Comparison of ENCODE assay signal across 8 mouse cellular contexts in the genomic region with DNA sequence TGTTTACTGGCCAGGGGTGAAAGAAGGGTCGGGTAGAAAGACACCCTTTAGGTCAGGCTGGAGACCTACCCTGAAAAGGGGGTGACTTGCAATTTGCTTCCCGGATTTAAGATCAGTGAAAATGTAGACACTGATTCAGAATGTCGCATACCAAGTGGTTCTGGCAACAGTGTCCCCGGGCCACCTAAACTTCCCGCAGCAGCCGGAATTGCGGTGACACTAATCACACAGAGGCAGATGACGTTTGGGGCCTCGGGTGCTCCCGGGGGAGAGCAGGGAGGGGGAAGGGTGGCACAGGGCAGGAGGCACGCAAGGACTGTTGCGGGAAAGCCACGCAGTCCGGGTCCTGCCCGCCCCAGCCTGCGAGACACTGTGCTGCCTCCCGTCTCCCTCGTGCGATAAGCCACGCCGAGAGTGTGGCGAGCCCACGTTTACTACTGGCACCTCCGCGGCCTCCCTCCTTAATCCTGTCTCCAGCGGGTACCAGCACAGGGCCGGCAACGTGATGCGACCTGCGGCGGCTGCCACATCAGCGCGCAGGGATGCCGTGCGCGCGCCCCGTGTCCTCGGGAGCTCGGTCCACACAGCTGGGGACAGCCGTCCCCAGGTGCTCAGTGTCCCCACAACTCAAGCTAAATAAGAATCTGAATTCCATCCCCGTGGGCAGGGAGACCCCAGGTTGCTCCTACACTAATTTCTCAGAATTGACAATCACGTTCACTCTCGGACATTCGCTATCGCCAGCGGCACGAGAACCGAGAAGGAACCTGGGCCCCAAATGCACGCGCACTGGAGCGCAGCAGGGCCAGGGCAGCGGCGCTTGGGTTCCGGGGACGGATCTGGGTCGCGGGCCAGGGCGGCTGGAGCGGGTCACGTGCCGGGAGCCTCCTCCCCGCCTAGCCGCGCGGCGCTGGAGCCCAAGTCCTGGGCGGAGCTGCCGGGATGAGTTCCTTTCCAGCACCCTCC. TPM values are rescaled to one million over a fixed set of nuclear protein-coding genes. Genes with fewer than 3 reads are reported as not detected.
A peak's percentile ranks its signal among the peaks of the same experiment; 100 is the strongest.
DNase-seq lines count a peak whose midpoint lies in the region; ATAC-seq lines count a peak whose summit lies in the region.

No protein-coding gene starts in this region.

- peak overlapping the region; percentile 70 for H3K9ac ChIP-seq in embryonic facial prominence, embryonic 13.5 days
- H3K9ac ChIP-seq in limb, embryonic 12.5 days (replicated peaks) = peak overlapping the region; percentile 51
- peak overlapping the region; percentile 66 for H3K9ac ChIP-seq in midbrain, embryonic 13.5 days (replicated peaks)

- peak overlapping the region; percentile 100 for H3K4me2 ChIP-seq in embryonic facial prominence, embryonic 13.5 days
- H3K4me2 ChIP-seq in limb, embryonic 12.5 days = peak overlapping the region; percentile 100
- H3K4me2 ChIP-seq in midbrain, embryonic 13.5 days (replicated peaks) = peak overlapping the region; percentile 99

- peak; percentile 57; the same call in 1 of the 2 replicates for ATAC-seq in embryonic facial prominence, embryonic 13.5 days (ENCODE audit: insufficient number of reproducible peaks, insufficient read depth, low FRiP score, low TSS enrichment, low read depth)
- no peak; the same call in 1 of the 2 replicates for ATAC-seq in limb, embryonic 12.5 days (ENCODE audit: insufficient number of reproducible peaks, insufficient read depth, low FRiP score, low TSS enrichment, low read depth)
- ATAC-seq in midbrain, embryonic 13.5 days = peak; percentile 61

- under 1% methylated on average over 69 of the region's 69 CpGs for WGBS in embryonic facial prominence, embryonic 13.5 days
- WGBS in limb, embryonic 12.5 days = under 1% methylated on average over 69 of the region's 69 CpGs
- under 1% methylated on average over 69 of the region's 69 CpGs for WGBS in midbrain, embryonic 13.5 days

- no peaks in the 10 kb centered on the region for H3K9me3 ChIP-seq in embryonic facial prominence, embryonic 13.5 days
- no peaks in the 10 kb centered on the region for H3K9me3 ChIP-seq in limb, embryonic 12.5 days
- H3K9me3 ChIP-seq in midbrain, embryonic 13.5 days = no peaks in the 10 kb centered on the region

- peaks cover 70% of the 10 kb centered on the region for H3K27me3 ChIP-seq in embryonic facial prominence, embryonic 13.5 days
- peaks cover 64% of the 10 kb centered on the region for H3K27me3 ChIP-seq in limb, embryonic 12.5 days
- peaks cover 64% of the 10 kb centered on the region for H3K27me3 ChIP-seq in midbrain, embryonic 13.5 days

- no peak overlapping the region for H3K27ac ChIP-seq in embryonic facial prominence, embryonic 13.5 days
- H3K27ac ChIP-seq in limb, embryonic 12.5 days = no peak overlapping the region
- peak overlapping the region; percentile 22 for H3K27ac ChIP-seq in midbrain, embryonic 13.5 days

- peak overlapping the region; percentile 66 for H3K4me3 ChIP-seq in embryonic facial prominence, embryonic 13.5 days
- H3K4me3 ChIP-seq in limb, embryonic 12.5 days (replicated peaks) = peak overlapping the region; percentile 64
- H3K4me3 ChIP-seq in midbrain, embryonic 13.5 days (replicated peaks) = peak overlapping the region; percentile 64

- DNase-seq in thymus, postnatal 25 days = peak; percentile 8
- no peak for DNase-seq in thymus, postnatal 36 days
- peak; percentile 94 to 96 for DNase-seq in heart, adult 9 months (ENCODE audit: low spot score in 2 of 2)
- DNase-seq in kidney, adult 8-10 months = peak; percentile 91
- DNase-seq in spleen, postnatal 36 days (ENCODE audit: low spot score in 2 of 2) = peak; percentile 29 to 37

- peaks cover 34% of the 10 kb centered on the region for H3K4me1 ChIP-seq in embryonic facial prominence, embryonic 13.5 days
- H3K4me1 ChIP-seq in limb, embryonic 12.5 days (replicated peaks) = peaks cover 35% of the 10 kb centered on the region
- peaks cover 47% of the 10 kb centered on the region for H3K4me1 ChIP-seq in midbrain, embryonic 13.5 days (replicated peaks)

- H3K36me3 ChIP-seq in embryonic facial prominence, embryonic 13.5 days = no peaks in the 10 kb centered on the region
- H3K36me3 ChIP-seq in limb, embryonic 12.5 days = no peaks in the 10 kb centered on the region
- H3K36me3 ChIP-seq in midbrain, embryonic 13.5 days = no peaks in the 10 kb centered on the region

RNA-seq across cellular contexts. Expression of a gene that starts 0.8 kb away (rescaled TPM):
- 2.0 and 3.1 TPM in 2 replicates for polyA plus RNA-seq in embryonic facial prominence, embryonic 13.5 days (2015; fragmentation: Nextera tagmentation; extraction: Ambion mirVana)
- polyA plus RNA-seq in limb, embryonic 12.5 days (2016; fragmentation: Nextera tagmentation; extraction: Ambion mirVana) = 0.98 and 1.3 TPM in 2 replicates
- polyA plus RNA-seq in midbrain, embryonic 13.5 days (2015; fragmentation: Nextera tagmentation; extraction: Ambion mirVana) = 3.9 TPM in 2 replicates

Comparison
In these comparisons a context has a peak if more than half of its experiments do, and no peak if none do; other contexts are left out.
1. DNase-seq: peak in thymus, postnatal 25 days (single experiment), heart, adult 9 months (2 of 2), kidney, adult 8-10 months (2 of 2) and spleen, postnatal 36 days (2 of 2); none in thymus, postnatal 36 days (0 of 2).
2. Peak in every context shown above with its lines, with median percentiles within 50 percentile points of each other: H3K4me2 ChIP-seq, H3K4me3 ChIP-seq and H3K9ac ChIP-seq.